Mouse (Mus musculus): ENCODE data around the gene Tnrc6a. TPM values are rescaled to one million over a fixed set of nuclear protein-coding genes. Genes with fewer than 3 reads are reported as not detected.

The Tnrc6a gene
- polyA plus RNA-seq, 1 experiment from 2014 or later = 44.8 TPM

GRCm38 (mm10) chr7:123162346-123162745 is 38.7 kb downstream of the Tnrc6a start:
- H3K4me2 ChIP-seq = no peak overlapping the region
- no peak overlapping the region for H3K9ac ChIP-seq (ENCODE audit: low read depth, low read length)
- no peak overlapping the region for H3K4me3 ChIP-seq (ENCODE audit: low read depth, low read length)
- H3K9me3 ChIP-seq (replicated peaks; ENCODE audit: control insufficient read depth, low read length) = no peaks in the 10 kb centered on the region
- H3K4me1 ChIP-seq (ENCODE audit: control insufficient read depth, insufficient read depth, low read length) = no peaks in the 10 kb centered on the region; the same call in 1 of the 2 replicates
- 80% methylated on average over 10 of the region's 10 CpGs for WGBS (ENCODE audit: insufficient replicate concordance)
- no peaks in the 10 kb centered on the region for H3K27me3 ChIP-seq (ENCODE audit: control insufficient read depth, insufficient read depth, low read length)
- no peak overlapping the region for H3K27ac ChIP-seq (ENCODE audit: low read depth, low read length)
- no peak for ATAC-seq (replicated peaks; ENCODE audit: insufficient number of reproducible peaks, low FRiP score, low TSS enrichment)
- H3K36me3 ChIP-seq (ENCODE audit: control insufficient read depth, insufficient read depth, low read length) = peaks cover 36% of the 10 kb centered on the region

- no peak for ATAC-seq (replicated peaks; ENCODE audit: insufficient number of reproducible peaks, low FRiP score, low TSS enrichment)
- Histone ChIP-seq H3K27me3 (ENCODE audit: control insufficient read depth, insufficient read depth, low read length) (no peaks in the 10 kb centered on the region), H3K4me3 (ENCODE audit: low read depth, low read length) (no peak overlapping the region), H3K36me3 (ENCODE audit: control insufficient read depth, insufficient read depth, low read length) (peaks cover 58% of the 10 kb centered on the region), H3K9ac (ENCODE audit: low read depth, low read length) (no peak overlapping the region), H3K4me1 (ENCODE audit: control insufficient read depth, insufficient read depth, low read length) (no peaks in the 10 kb centered on the region), H3K9me3 (replicated peaks; ENCODE audit: control insufficient read depth, low read length) (no peaks in the 10 kb centered on the region), H3K27ac (ENCODE audit: low read depth, low read length) (no peak overlapping the region), H3K4me2 (no peak overlapping the region)
- 95% methylated on average over 2 of the region's 2 CpGs for WGBS (ENCODE audit: insufficient replicate concordance)
Observed at GRCm38 (mm10) chr7:123167436-123167835, 43.8 kb downstream of the Tnrc6a start.

GRCm38 (mm10) chr7:123169618-123170017 is 45.9 kb downstream of the Tnrc6a start:
- ATAC-seq (replicated peaks; ENCODE audit: insufficient number of reproducible peaks, low FRiP score, low TSS enrichment) = no peak
- no peak overlapping the region for H3K27ac ChIP-seq (ENCODE audit: low read depth, low read length)
- H3K4me2 ChIP-seq = no peak overlapping the region
- no peak overlapping the region for H3K4me3 ChIP-seq (ENCODE audit: low read depth, low read length)
- H3K9me3 ChIP-seq (replicated peaks; ENCODE audit: control insufficient read depth, low read length) = no peaks in the 10 kb centered on the region
- H3K27me3 ChIP-seq (ENCODE audit: control insufficient read depth, insufficient read depth, low read length) = no peaks in the 10 kb centered on the region
- H3K4me1 ChIP-seq (ENCODE audit: control insufficient read depth, insufficient read depth, low read length) = no peaks in the 10 kb centered on the region
- WGBS (ENCODE audit: insufficient replicate concordance) = 92% methylated on average over 2 of the region's 2 CpGs
- H3K36me3 ChIP-seq (ENCODE audit: control insufficient read depth, insufficient read depth, low read length) = peaks cover 46% of the 10 kb centered on the region
- H3K9ac ChIP-seq (ENCODE audit: low read depth, low read length) = no peak overlapping the region

GRCm38 (mm10) chr7:123172101-123172500 is 48.4 kb downstream of the Tnrc6a start:
- H3K4me3 ChIP-seq (ENCODE audit: low read depth, low read length) = no peak overlapping the region
- H3K36me3 ChIP-seq (ENCODE audit: control insufficient read depth, insufficient read depth, low read length) = peaks cover 41% of the 10 kb centered on the region
- WGBS (ENCODE audit: insufficient replicate concordance) = 81% methylated on average over 5 of the region's 5 CpGs

GRCm38 (mm10) chr7:123177215-123177614 is 53.5 kb downstream of the Tnrc6a start:
- peaks cover 38% of the 10 kb centered on the region for H3K36me3 ChIP-seq (ENCODE audit: control insufficient read depth, insufficient read depth, low read length)
- no peak overlapping the region for H3K9ac ChIP-seq (ENCODE audit: low read depth, low read length)
- H3K27me3 ChIP-seq (ENCODE audit: control insufficient read depth, insufficient read depth, low read length) = no peaks in the 10 kb centered on the region
- no peak overlapping the region for H3K4me2 ChIP-seq
- H3K4me3 ChIP-seq (ENCODE audit: low read depth, low read length) = no peak overlapping the region
- H3K9me3 ChIP-seq (replicated peaks; ENCODE audit: control insufficient read depth, low read length) = no peaks in the 10 kb centered on the region
- H3K27ac ChIP-seq (ENCODE audit: low read depth, low read length) = no peak overlapping the region
- H3K4me1 ChIP-seq (ENCODE audit: control insufficient read depth, insufficient read depth, low read length) = no peaks in the 10 kb centered on the region
- ATAC-seq (replicated peaks; ENCODE audit: insufficient number of reproducible peaks, low FRiP score, low TSS enrichment) = no peak

More at GRCm38 (mm10) chr7:123172101-123172500, 48.4 kb downstream of the Tnrc6a start:
- no peak overlapping the region for H3K4me2 ChIP-seq
- H3K27ac ChIP-seq (ENCODE audit: low read depth, low read length) = no peak overlapping the region
- ATAC-seq (replicated peaks; ENCODE audit: insufficient number of reproducible peaks, low FRiP score, low TSS enrichment) = no peak
- H3K9ac ChIP-seq (ENCODE audit: low read depth, low read length) = no peak overlapping the region
- no peaks in the 10 kb centered on the region for H3K27me3 ChIP-seq (ENCODE audit: control insufficient read depth, insufficient read depth, low read length)
- H3K9me3 ChIP-seq (replicated peaks; ENCODE audit: control insufficient read depth, low read length) = no peaks in the 10 kb centered on the region
- H3K4me1 ChIP-seq (ENCODE audit: control insufficient read depth, insufficient read depth, low read length) = no peaks in the 10 kb centered on the region

- Histone ChIP-seq H3K27me3 (ENCODE audit: control insufficient read depth, insufficient read depth, low read length) (no peaks in the 10 kb centered on the region), H3K4me3 (ENCODE audit: low read depth, low read length) (no peak overlapping the region), H3K36me3 (ENCODE audit: control insufficient read depth, insufficient read depth, low read length) (peaks cover 46% of the 10 kb centered on the region), H3K4me2 (no peak overlapping the region), H3K9ac (ENCODE audit: low read depth, low read length) (no peak overlapping the region), H3K27ac (ENCODE audit: low read depth, low read length) (no peak overlapping the region), H3K9me3 (replicated peaks; ENCODE audit: control insufficient read depth, low read length) (no peaks in the 10 kb centered on the region), H3K4me1 (ENCODE audit: control insufficient read depth, insufficient read depth, low read length) (no peaks in the 10 kb centered on the region)
- WGBS (ENCODE audit: insufficient replicate concordance) = 86% methylated on average over 20 of the region's 20 CpGs
- ATAC-seq (replicated peaks; ENCODE audit: insufficient number of reproducible peaks, low FRiP score, low TSS enrichment) = no peak
Observed at GRCm38 (mm10) chr7:123181787-123182701, 58.4 kb downstream of the Tnrc6a start.

- peaks cover 55% of the 10 kb centered on the region for H3K36me3 ChIP-seq (ENCODE audit: control insufficient read depth, insufficient read depth, low read length)
Observed at GRCm38 (mm10) chr7:123184891-123185290, 61.2 kb downstream of the Tnrc6a start.

GRCm38 (mm10) chr7:123186463-123186862 is 62.8 kb downstream of the Tnrc6a start:
- Histone ChIP-seq H3K4me2 (no peak overlapping the region), H3K4me1 (ENCODE audit: control insufficient read depth, insufficient read depth, low read length) (no peaks in the 10 kb centered on the region), H3K9me3 (replicated peaks; ENCODE audit: control insufficient read depth, low read length) (no peaks in the 10 kb centered on the region), H3K9ac (ENCODE audit: low read depth, low read length) (no peak overlapping the region), H3K27me3 (ENCODE audit: control insufficient read depth, insufficient read depth, low read length) (no peaks in the 10 kb centered on the region), H3K27ac (ENCODE audit: low read depth, low read length) (no peak overlapping the region), H3K36me3 (ENCODE audit: control insufficient read depth, insufficient read depth, low read length) (peaks cover 59% of the 10 kb centered on the region), H3K4me3 (ENCODE audit: low read depth, low read length) (no peak overlapping the region)
- WGBS (ENCODE audit: insufficient replicate concordance) = 87% methylated on average over 6 of the region's 6 CpGs
- ATAC-seq (replicated peaks; ENCODE audit: insufficient number of reproducible peaks, low FRiP score, low TSS enrichment) = no peak

More at GRCm38 (mm10) chr7:123184891-123185290, 61.2 kb downstream of the Tnrc6a start:
- Histone ChIP-seq H3K27me3 (ENCODE audit: control insufficient read depth, insufficient read depth, low read length) (no peaks in the 10 kb centered on the region), H3K9ac (ENCODE audit: low read depth, low read length) (no peak overlapping the region), H3K4me1 (ENCODE audit: control insufficient read depth, insufficient read depth, low read length) (no peaks in the 10 kb centered on the region), H3K4me3 (ENCODE audit: low read depth, low read length) (no peak overlapping the region), H3K4me2 (no peak overlapping the region), H3K27ac (ENCODE audit: low read depth, low read length) (no peak overlapping the region), H3K9me3 (replicated peaks; ENCODE audit: control insufficient read depth, low read length) (no peaks in the 10 kb centered on the region)
- 96% methylated on average over 1 of the region's 1 CpGs for WGBS (ENCODE audit: insufficient replicate concordance)
- ATAC-seq (replicated peaks; ENCODE audit: insufficient number of reproducible peaks, low FRiP score, low TSS enrichment) = no peak

- no peak overlapping the region for H3K4me2 ChIP-seq
- no peaks in the 10 kb centered on the region for H3K27me3 ChIP-seq (ENCODE audit: control insufficient read depth, insufficient read depth, low read length)
- ATAC-seq (replicated peaks; ENCODE audit: insufficient number of reproducible peaks, low FRiP score, low TSS enrichment) = no peak
- H3K9me3 ChIP-seq (replicated peaks; ENCODE audit: control insufficient read depth, low read length) = no peaks in the 10 kb centered on the region
- no peaks in the 10 kb centered on the region for H3K4me1 ChIP-seq (ENCODE audit: control insufficient read depth, insufficient read depth, low read length)
- H3K27ac ChIP-seq (ENCODE audit: low read depth, low read length) = no peak overlapping the region
- H3K9ac ChIP-seq (ENCODE audit: low read depth, low read length) = no peak overlapping the region
- no peak overlapping the region for H3K4me3 ChIP-seq (ENCODE audit: low read depth, low read length)
- peaks cover 66% of the 10 kb centered on the region for H3K36me3 ChIP-seq (ENCODE audit: control insufficient read depth, insufficient read depth, low read length)
- 66% methylated on average over 4 of the region's 4 CpGs for WGBS (ENCODE audit: insufficient replicate concordance)
Observed at GRCm38 (mm10) chr7:123187246-123187645, 63.6 kb downstream of the Tnrc6a start.

Data from heart, embryonic 11.5 days (tissue).